Mouse (Mus musculus): ENCODE data around the gene Sae1.
"Not testable (repeated sequence)": the region's sequence is repeated elsewhere in the genome, so short reads cannot be mapped to it uniquely, and the experiment has no call there.

Sae1 gene

GRCm38 (mm10) chr7:16310521-16311452 is 76.8 kb downstream of the Sae1 start:
- DNase-seq (ENCODE audit: low read depth, low spot score): peak; percentile 28

GRCm38 (mm10) chr7:16310020-16310520 is 77.5 kb downstream of the Sae1 start:
- peak; percentile 75 for DNase-seq (ENCODE audit: low read depth, low spot score)

- DNase-seq (ENCODE audit: low read depth, low spot score): peak; percentile 72
These were observed 78.1 kb downstream of the Sae1 start for GRCm38 (mm10) chr7:16309318-16310019.

- no peak for DNase-seq (ENCODE audit: low read depth, low spot score)
These were observed 78.9 kb downstream of the Sae1 start for GRCm38 (mm10) chr7:16308555-16309317.

- not testable (repeated sequence) for DNase-seq (ENCODE audit: low read depth, low spot score)
These were observed 79.5 kb downstream of the Sae1 start, which contains the start of gene Bbc3 for GRCm38 (mm10) chr7:16308093-16308492. Bbc3 (plus strand) TSS chr7:16308393.

- not testable (repeated sequence) for DNase-seq (ENCODE audit: low read depth, low spot score)
These were observed 80.5 kb downstream of the Sae1 start for GRCm38 (mm10) chr7:16307141-16307540.

- no peak for DNase-seq (ENCODE audit: low read depth, low spot score)
These were observed 88.1 kb downstream of the Sae1 start for GRCm38 (mm10) chr7:16299419-16300035.

GRCm38 (mm10) chr7:16298927-16299326 is 88.7 kb downstream of the Sae1 start:
- DNase-seq (ENCODE audit: low read depth, low spot score): no peak

GRCm38 (mm10) chr7:16297616-16298015 is 90.0 kb downstream of the Sae1 start:
- no peak for DNase-seq (ENCODE audit: low read depth, low spot score)

- DNase-seq (ENCODE audit: low read depth, low spot score): peak; percentile 47
These were observed 90.7 kb downstream of the Sae1 start for GRCm38 (mm10) chr7:16296766-16297390.

- DNase-seq (ENCODE audit: low read depth, low spot score): peak; percentile 41
These were observed 91.5 kb downstream of the Sae1 start for GRCm38 (mm10) chr7:16296146-16296545.

- peak; percentile 78 for DNase-seq (ENCODE audit: low read depth, low spot score)
These were observed 92.2 kb downstream of the Sae1 start for GRCm38 (mm10) chr7:16295321-16295900.

GRCm38 (mm10) chr7:16294837-16295236 is 92.8 kb downstream of the Sae1 start:
- peak; percentile 94 for DNase-seq (ENCODE audit: low read depth, low spot score)

- peak; percentile 55 for DNase-seq (ENCODE audit: low read depth, low spot score)
These were observed 93.3 kb downstream of the Sae1 start for GRCm38 (mm10) chr7:16294346-16294745.

GRCm38 (mm10) chr7:16287791-16288190 is 99.8 kb downstream of the Sae1 start:
- DNase-seq (ENCODE audit: low read depth, low spot score): no peak

- no peak for DNase-seq (ENCODE audit: low read depth, low spot score)
These were observed 100.6 kb downstream of the Sae1 start for GRCm38 (mm10) chr7:16287016-16287415.

GRCm38 (mm10) chr7:16286026-16286961 is 101.3 kb downstream of the Sae1 start, which contains the start of gene Ccdc9:
Ccdc9 (minus strand) TSS chr7:16286795.
- peak; percentile 99 for DNase-seq (ENCODE audit: low read depth, low spot score)

- peak; percentile 56 for DNase-seq (ENCODE audit: low read depth, low spot score)
These were observed 102.1 kb downstream of the Sae1 start for GRCm38 (mm10) chr7:16285450-16286025.

GRCm38 (mm10) chr7:16284904-16285303 is 102.7 kb downstream of the Sae1 start:
- no peak for DNase-seq (ENCODE audit: low read depth, low spot score)
